10 mouse cellular contexts compared by ENCODE assay signal in genomic region chr6:58903171-58903570, GRCm38 (mm10). TPM values are rescaled to one million over a fixed set of nuclear protein-coding genes. Genes with fewer than 3 reads are reported as not detected.
DNase-seq lines count a peak whose midpoint lies in the region; ATAC-seq and TF ChIP-seq lines count a peak whose summit lies in the region.
"Had no signal": no experiment of that assay in that cellular context is flagged by ENCODE, and none has a peak within 500 bp of the region (broad histone marks: within the 10 kb centered on the region; RNA-seq: fewer than 3 reads in every experiment).

No protein-coding gene starts in this region.

- peaks cover 4% of the 10 kb centered on the region; the same call in 1 of the 2 replicates for H3K27me3 ChIP-seq in liver, embryonic 11.5 days (replicated peaks; ENCODE audit: control insufficient read depth, insufficient read depth, low read length)
- no peaks in the 10 kb centered on the region for H3K27me3 ChIP-seq in intestine, embryonic 15.5 days (replicated peaks)
- no peaks in the 10 kb centered on the region for H3K27me3 ChIP-seq in midbrain, postnatal 0 days (ENCODE audit: insufficient read depth, low read length)

- H3K4me1 ChIP-seq in liver, embryonic 11.5 days (replicated peaks; ENCODE audit: control insufficient read depth, insufficient read depth, low read length) = no peaks in the 10 kb centered on the region
- H3K4me1 ChIP-seq in intestine, embryonic 15.5 days (replicated peaks) = no peaks in the 10 kb centered on the region
- H3K4me1 ChIP-seq in midbrain, postnatal 0 days (ENCODE audit: insufficient read depth, low read length) = no peaks in the 10 kb centered on the region

- 0 out of 2 replicates have a peak, but pooled peaks have one; percentile 31 for ATAC-seq in liver, embryonic 11.5 days (replicated peaks; ENCODE audit: low FRiP score)
- ATAC-seq in intestine, embryonic 15.5 days = peak; percentile 44
- peak; percentile 67 for ATAC-seq in midbrain, postnatal 0 days (ENCODE audit: low FRiP score)
- no peak for ATAC-seq in monocyte, adult 5-6 weeks (replicated peaks; ENCODE audit: insufficient number of reproducible peaks, low FRiP score, low TSS enrichment, poor library complexity, severe bottlenecking)

- DNase-seq in liver, embryonic 11.5 days (ENCODE audit: low spot score) = no peak
- DNase-seq in liver = no peak
- DNase-seq in embryo, embryonic 10.5 days (ENCODE audit: low spot score) = peak; percentile 55
- DNase-seq in midbrain, postnatal 0 days (ENCODE audit: low spot score) = peak; percentile 93
- no peak for DNase-seq in spleen, postnatal 10 days (ENCODE audit: low spot score in 2 of 2)
- no peak for DNase-seq in spleen, postnatal 4 days (ENCODE audit: low spot score in 2 of 2)

- H3K36me3 ChIP-seq in liver, embryonic 11.5 days (ENCODE audit: control insufficient read depth, insufficient read depth, low read length) = no peaks in the 10 kb centered on the region
- H3K36me3 ChIP-seq in intestine, embryonic 15.5 days = peaks cover 2% of the 10 kb centered on the region; the same call in 1 of the 2 replicates
- no peaks in the 10 kb centered on the region for H3K36me3 ChIP-seq in midbrain, postnatal 0 days (ENCODE audit: insufficient read depth, low read length)
- H3K36me3 ChIP-seq: G1E had no signal

- H3K4me3 ChIP-seq in liver, embryonic 11.5 days (ENCODE audit: low read depth, low read length) = no peak overlapping the region
- H3K4me3 ChIP-seq in intestine, embryonic 15.5 days (replicated peaks) = no peak overlapping the region
- no peak overlapping the region for H3K4me3 ChIP-seq in midbrain, postnatal 0 days (ENCODE audit: low read depth, low read length)

- no peak for TF ChIP-seq CTCF in midbrain, postnatal 0 days (IDR thresholded peaks at IDR 0.05)

- H3K27ac ChIP-seq in liver, embryonic 11.5 days (ENCODE audit: low read depth, low read length) = no peak overlapping the region
- no peak overlapping the region for H3K27ac ChIP-seq in intestine, embryonic 15.5 days
- H3K27ac ChIP-seq in midbrain, postnatal 0 days (ENCODE audit: low read depth, low read length) = no peak overlapping the region
- H3K27ac ChIP-seq: macrophage had no signal

- H3K4me2 ChIP-seq in liver, embryonic 11.5 days = no peak overlapping the region
- H3K4me2 ChIP-seq in intestine, embryonic 15.5 days (replicated peaks) = no peak overlapping the region; the same call in 1 of the 2 replicates
- H3K4me2 ChIP-seq in midbrain, postnatal 0 days (ENCODE audit: low read depth, low read length, poor library complexity, severe bottlenecking) = peak overlapping the region; percentile 26; the same call in 1 of the 2 replicates

- H3K9ac ChIP-seq in liver, embryonic 11.5 days (ENCODE audit: low read depth, low read length) = no peak overlapping the region
- no peak overlapping the region for H3K9ac ChIP-seq in intestine, embryonic 15.5 days
- no peak overlapping the region for H3K9ac ChIP-seq in midbrain, postnatal 0 days (replicated peaks; ENCODE audit: low read length, poor library complexity, severe bottlenecking)

- no peaks in the 10 kb centered on the region for H3K9me3 ChIP-seq in liver, embryonic 11.5 days (ENCODE audit: control insufficient read depth, low read length)
- H3K9me3 ChIP-seq in intestine, embryonic 15.5 days = no peaks in the 10 kb centered on the region; the same call in 1 of the 2 replicates
- peaks cover 5% of the 10 kb centered on the region; the same call in 1 of the 2 replicates for H3K9me3 ChIP-seq in midbrain, postnatal 0 days (ENCODE audit: low read length)
- H3K9me3 ChIP-seq: G1E had no signal

- 44% methylated on average over 8 of the region's 8 CpGs for WGBS in liver, embryonic 11.5 days
- 31% methylated on average over 8 of the region's 8 CpGs for WGBS in intestine, embryonic 15.5 days
- WGBS in midbrain, postnatal 0 days = 11% methylated on average over 8 of the region's 8 CpGs

RNA-seq across cellular contexts. Expression of gene Nap1l5, which starts 3.7 kb away (rescaled TPM):
- polyA plus RNA-seq in liver, embryonic 11.5 days (2014; fragmentation: Nextera tagmentation; extraction: Ambion mirVana) = 0.77 and 1.0 TPM in 2 replicates
- polyA plus RNA-seq in intestine, embryonic 15.5 days (2015; fragmentation: Nextera tagmentation; extraction: Ambion mirVana) = 10.3 and 14.5 TPM in 2 replicates
- total RNA-seq in midbrain, postnatal 0 days (2014; rRNA removed) = 237 and 255 TPM in 2 replicates
- 634 and 693 TPM in 2 replicates for polyA plus RNA-seq in midbrain, postnatal 0 days (2015; fragmentation: Nextera tagmentation; extraction: Ambion mirVana)
- 0.58 TPM in 1 of 3 replicates, not detected in the others for total RNA-seq in monocyte, adult 5-6 weeks (2017)
- total RNA-seq: G1E had no signal
- polyA plus RNA-seq: G1E, macrophage had no signal

Comparison
In these comparisons a context has a peak if more than half of its experiments do, and no peak if none do; other contexts are left out.
1. DNase-seq: peak in embryo, embryonic 10.5 days (single experiment) and midbrain, postnatal 0 days (single experiment); none in liver, embryonic 11.5 days (single experiment), liver (single experiment), spleen, postnatal 10 days (0 of 2) and spleen, postnatal 4 days (0 of 2).
2. RNA of gene Nap1l5, which starts 3.7 kb away (polyA plus RNA-seq): 634 to 693 TPM in midbrain, postnatal 0 days; 10.3 to 14.5 TPM in intestine, embryonic 15.5 days and 0.77 to 1.0 TPM in liver, embryonic 11.5 days; every median in the first group is over 10 times any median in the second.